Mouse (Mus musculus) subcutaneous adipose tissue, adult 2 months (tissue): ENCODE data around the gene Ntm. TPM values are rescaled to one million over a fixed set of nuclear protein-coding genes. Genes with fewer than 3 reads are reported as not detected.

Experiments
- polyA plus RNA-seq: library from polyadenylated mRNA; depleted of rRNA; stranded (reverse); fragments of >200 nt; gene quantifications from 2 replicates; pipeline ENCODE4 v1.2.3, GENCODE M21; 2012; ENCODE audit warnings: low replicate concordance; rRNA removed

The Ntm gene
- polyA plus RNA-seq = 1.0 and 41.8 TPM in 2 replicates

GRCm38 (mm10) chr9:29962978-29963377, at the start of gene Ntm:
Gene Ntm, minus strand, starts transcription at chr9:29963141.

